Mouse (Mus musculus): ENCODE results near the gene Agtpbp1.
A peak's percentile ranks its signal among the peaks of the same experiment; 100 is the strongest.

Gene Agtpbp1

DNA sequence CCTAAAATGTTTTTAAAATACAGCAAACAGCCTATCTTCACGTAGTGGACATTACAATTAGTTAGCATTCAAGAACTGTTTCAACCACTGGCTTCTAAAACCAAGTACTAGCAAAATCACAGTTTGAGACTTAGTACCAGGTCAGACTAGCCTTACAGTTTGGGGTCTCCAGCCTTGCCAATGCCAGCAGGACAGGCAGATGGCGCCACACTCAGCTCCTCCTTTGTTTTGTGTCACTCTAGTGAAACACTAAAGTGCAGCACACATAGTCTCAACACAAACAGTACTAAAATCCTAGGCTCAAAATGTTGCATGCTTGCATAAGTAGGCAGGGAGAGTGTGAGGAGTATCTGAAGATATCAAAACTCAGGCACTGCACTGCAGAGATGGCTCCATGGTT lies 53.8 kb downstream of the Agtpbp1 start:
- no peak for DNase-seq

GRCm38 (mm10) chr13:59530491-59530890 lies 54.5 kb downstream of the Agtpbp1 start:
- DNase-seq: no peak

DNA sequence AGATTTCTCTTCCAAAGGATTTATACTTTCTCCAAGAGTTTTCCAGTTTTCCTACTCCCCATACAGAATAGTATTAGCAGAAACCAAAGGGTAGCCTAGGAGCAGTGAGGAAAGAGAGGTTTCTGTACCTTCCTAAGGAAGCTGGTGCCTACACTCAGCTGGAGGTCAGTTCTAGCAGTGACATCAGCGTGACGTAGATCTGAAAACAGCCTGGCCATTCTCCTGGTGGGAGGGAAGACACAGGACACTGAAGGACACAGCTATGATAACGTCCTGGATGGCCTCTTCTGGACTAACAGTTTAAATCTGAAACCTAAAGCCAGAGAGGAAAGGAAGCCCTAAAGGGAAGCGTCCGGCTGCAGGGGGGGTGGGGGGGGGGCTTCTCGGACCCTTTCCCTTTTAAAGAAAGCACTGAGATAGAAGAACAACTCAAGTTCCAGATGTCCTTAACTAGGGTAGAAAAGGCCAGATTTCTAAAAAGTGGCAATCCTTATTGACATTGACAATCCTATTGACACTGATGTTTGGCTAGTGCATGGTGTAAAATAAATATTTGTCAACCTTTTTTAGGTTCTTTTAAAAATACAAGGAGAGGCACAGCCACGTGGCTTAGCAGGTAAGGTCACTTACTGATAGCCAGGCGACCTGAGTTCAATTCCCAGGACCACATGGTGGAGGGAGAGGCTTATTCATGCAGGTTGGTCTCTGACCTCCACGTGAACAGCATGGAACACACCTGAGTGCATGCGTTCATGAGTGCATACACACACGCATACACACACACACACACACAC lies 63.6 kb downstream of the Agtpbp1 start:
- no peak for DNase-seq

- DNase-seq: no peak
Observed at GRCm38 (mm10) chr13:59520834-59521233, 64.2 kb downstream of the Agtpbp1 start.

GRCm38 (mm10) chr13:59519479-59519878 lies 65.5 kb downstream of the Agtpbp1 start:
- DNase-seq: no peak

GRCm38 (mm10) chr13:59518016-59518415 lies 67.0 kb downstream of the Agtpbp1 start:
- DNase-seq: no peak

- DNase-seq: no peak
Observed at GRCm38 (mm10) chr13:59515074-59515473, 70.0 kb downstream of the Agtpbp1 start.

GRCm38 (mm10) chr13:59509644-59510366 lies 75.2 kb downstream of the Agtpbp1 start:
- DNase-seq: no peak

DNA sequence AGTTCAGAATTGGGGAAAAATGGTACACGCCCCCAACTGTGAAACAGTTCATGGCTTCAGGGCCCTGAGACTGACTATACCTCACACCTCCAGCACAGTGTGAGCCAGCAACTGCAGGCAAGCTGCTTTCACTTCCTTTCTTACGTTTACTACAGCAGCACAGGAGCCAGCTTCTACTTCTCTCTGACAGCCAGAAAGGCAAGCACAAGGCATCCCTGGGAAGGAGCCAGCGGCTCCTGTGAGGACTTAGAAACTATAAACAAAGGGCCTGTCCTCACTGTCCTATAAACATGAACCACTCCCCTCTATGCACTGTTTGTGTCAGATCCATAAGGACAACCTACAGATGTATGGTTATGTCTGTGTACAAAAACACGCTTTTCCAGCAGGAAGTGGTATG lies 76.4 kb downstream of the Agtpbp1 start:
- no peak for DNase-seq

- DNase-seq: no peak
Observed at GRCm38 (mm10) chr13:59506450-59506849, 78.6 kb downstream of the Agtpbp1 start.

- DNase-seq: peak; percentile 63
Observed at GRCm38 (mm10) chr13:59505867-59506266, 79.2 kb downstream of the Agtpbp1 start.

DNA sequence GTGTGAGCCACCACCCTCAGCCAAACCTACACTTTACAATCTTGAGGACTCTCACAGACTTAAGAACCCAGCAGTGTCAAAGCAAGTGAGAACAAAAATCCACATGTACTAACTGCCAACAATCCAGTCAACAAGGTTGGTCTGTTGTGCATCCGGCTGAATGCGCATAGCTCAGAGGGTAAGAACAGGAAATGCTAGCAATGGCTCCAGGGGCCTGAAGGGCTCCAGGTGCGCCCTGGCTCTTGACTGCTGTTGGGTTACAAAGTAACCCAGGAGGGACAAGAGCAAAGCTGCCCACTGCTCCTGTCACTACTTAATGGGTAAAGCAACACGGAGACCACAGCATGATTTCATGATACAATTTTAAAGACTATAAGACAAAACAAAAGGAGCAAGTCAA lies 81.4 kb downstream of the Agtpbp1 start:
- no peak for DNase-seq

- DNase-seq: no peak
Observed at GRCm38 (mm10) chr13:59499831-59500230, 85.2 kb downstream of the Agtpbp1 start.

GRCm38 (mm10) chr13:59499374-59499773 lies 85.7 kb downstream of the Agtpbp1 start:
- DNase-seq: no peak

DNA sequence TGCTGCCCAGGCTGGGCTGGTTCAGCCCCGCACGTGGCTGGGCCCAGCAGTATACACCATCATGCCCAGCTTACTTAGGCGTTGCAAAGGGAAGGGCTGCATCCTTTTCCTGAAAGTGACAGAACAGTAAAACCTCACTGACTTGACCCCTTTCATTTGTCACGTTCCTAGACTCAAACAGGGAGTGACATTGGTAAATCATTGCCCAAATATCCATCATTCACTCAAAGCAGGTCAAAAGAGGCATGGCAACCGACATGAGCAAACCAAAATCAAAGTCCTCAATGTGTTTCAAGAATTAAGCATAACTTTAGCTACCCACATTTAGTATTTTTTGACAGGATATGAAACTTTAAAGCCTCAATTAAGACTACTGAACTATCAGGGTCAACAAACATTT lies 86.8 kb downstream of the Agtpbp1 start:
- DNase-seq: no peak

DNA sequence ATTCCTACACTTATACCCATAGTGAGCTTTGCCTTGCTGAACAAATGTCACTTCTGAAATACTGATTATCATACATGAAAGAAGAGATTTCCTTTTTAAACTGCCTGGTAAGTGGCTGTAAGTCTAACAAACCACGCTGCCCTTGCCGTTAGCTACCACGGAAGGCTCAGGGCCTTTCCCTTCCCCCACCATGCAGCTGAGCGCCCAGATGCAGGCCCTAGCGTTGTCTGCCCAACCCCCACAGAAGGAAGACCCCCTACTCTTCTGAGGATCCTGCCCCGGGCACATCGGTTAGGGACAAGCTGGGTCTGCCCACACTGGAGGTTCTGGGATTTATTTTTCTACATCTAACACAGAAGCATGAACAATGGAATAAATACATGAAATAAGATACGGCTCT lies 89.2 kb downstream of the Agtpbp1 start:
- no peak for DNase-seq

DNA sequence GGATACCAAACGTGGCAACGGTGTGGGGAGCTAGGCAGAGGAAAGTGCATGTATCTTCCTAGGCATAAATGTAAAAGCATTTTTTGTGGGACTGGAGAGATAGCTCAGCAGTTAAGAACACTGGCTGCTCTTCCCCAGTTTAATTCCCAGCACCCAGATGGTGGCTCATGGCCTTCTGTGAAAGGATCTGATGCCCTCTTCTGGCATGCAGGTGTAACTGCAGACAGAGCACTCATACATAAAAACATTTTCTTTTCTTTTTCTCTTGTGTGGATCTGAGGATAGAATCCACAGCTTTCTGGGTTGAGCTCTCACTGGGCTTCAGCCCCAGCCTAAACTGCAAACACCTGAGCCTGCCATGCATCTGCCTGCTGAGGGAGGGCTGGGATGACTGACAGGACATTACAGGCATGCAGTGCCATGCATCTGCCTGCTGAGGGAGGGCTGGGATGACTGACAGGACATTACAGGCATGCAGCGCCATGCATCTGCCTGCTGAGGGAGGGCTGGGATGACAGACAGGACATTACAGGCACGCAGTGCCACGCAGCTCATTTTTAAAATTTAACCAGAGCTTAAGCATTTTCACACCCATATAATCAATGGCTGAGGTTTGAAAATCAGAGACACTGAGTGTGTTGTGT lies 90.3 kb downstream of the Agtpbp1 start:
- no peak for DNase-seq

GRCm38 (mm10) chr13:59490726-59491125 lies 94.3 kb downstream of the Agtpbp1 start:
- DNase-seq: no peak

DNA sequence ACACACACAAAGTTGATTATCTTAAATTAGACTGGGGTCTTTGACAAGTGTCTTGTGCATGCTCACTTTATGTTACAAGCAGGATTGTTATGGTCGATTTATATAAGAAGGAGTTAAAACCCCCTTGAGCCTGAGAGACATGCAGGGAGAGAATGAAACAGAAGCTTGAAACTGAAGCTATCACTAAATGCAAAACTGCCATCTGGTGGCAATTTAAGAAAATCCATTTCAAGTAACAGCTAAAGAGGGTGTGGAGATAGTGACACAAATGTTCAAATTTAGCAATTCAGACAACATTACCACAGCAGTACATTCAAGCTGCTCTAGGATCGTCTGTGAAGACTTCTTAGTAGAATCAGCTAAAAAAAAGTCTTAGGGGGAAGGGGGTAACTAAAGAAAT lies 95.9 kb downstream of the Agtpbp1 start:
- peak; percentile 27 for DNase-seq

GRCm38 (mm10) chr13:59487287-59487686 lies 97.7 kb downstream of the Agtpbp1 start:
- DNase-seq: no peak

- DNase-seq: no peak
Observed at GRCm38 (mm10) chr13:59486243-59486642, 98.8 kb downstream of the Agtpbp1 start.

DNA sequence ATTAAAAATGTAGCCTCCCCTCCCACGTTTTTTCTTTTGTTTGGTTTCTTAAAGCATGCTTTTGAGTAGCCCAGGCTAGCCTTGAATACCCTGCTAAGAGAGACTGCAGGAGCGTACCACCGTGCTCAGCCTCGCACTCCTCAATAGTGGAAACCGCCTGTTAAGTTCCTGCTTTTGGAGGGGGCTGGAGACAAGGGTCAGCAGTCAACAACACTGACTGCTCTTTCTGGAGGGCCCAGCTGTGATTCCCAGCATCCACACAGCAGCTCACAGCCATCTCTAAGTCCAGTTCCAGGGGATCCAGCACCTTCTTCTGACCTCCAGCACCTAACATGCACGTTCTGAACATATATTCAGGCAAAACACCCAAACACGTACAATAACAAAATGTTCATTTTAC lies 99.6 kb downstream of the Agtpbp1 start:
- DNase-seq: no peak

DNA sequence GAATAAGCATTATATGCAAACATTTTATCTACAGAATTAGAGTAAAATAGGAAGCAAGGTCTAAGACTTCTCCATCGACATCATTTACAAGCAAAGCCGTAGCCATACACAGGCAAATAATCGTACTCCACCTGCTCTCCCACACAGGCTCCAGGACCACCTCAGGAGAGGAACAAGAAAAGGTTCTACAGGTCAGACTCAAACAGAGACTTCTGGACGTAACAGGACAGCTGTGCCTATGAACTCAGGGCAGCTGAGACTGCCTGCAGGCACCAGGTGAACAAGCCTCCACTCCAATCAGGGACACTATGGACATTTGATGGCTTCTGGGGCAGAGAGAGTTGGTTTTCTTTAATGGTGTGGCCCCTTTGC lies 103.6 kb downstream of the Agtpbp1 start:
- DNase-seq: no peak
